20 mouse cellular contexts compared by ENCODE assay signal in the genomic region with DNA sequence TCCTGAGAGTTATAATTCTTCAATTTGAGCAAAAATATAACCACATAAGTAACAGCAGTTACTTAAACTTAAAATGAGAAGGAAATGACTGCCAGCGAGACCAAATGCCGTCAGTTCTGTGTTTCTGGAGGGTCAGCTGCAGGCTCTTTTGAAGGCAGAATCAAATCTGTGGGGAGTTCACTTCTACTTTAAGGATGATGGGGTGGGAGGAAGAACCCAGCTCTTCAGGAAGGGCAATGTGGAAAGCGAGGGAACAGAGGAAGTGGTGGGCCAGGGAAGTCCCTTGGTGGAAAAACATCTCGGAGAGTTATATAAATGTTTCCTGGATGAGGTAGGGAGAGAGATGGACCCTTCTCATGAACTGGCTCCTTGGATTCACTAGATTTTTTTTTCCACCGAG. TPM values are rescaled to one million over a fixed set of nuclear protein-coding genes. Genes with fewer than 3 reads are reported as not detected.
"Had no signal": no experiment of that assay in that cellular context is flagged by ENCODE, and none has a peak within 500 bp of the region (broad histone marks: within the 10 kb centered on the region; RNA-seq: fewer than 3 reads in every experiment).

No protein-coding gene starts in this region.

- H3K4me1 ChIP-seq: megakaryocyte, embryonic 14.5 days had no signal

- H3K9me3 ChIP-seq: lung, embryonic 15.5 days; megakaryocyte, embryonic 14.5 days; midbrain, embryonic 13.5 days; midbrain, embryonic 15.5 days; neural tube, embryonic 12.5 days had no signal

- ATAC-seq: liver, postnatal 0 days; lung, postnatal 0 days; midbrain, embryonic 13.5 days; midbrain, embryonic 15.5 days had no signal

- H3K27ac ChIP-seq: lung, embryonic 15.5 days; macrophage; midbrain, embryonic 13.5 days; midbrain, embryonic 15.5 days; neural tube, embryonic 12.5 days had no signal

- H3K4me3 ChIP-seq: lung, embryonic 15.5 days; megakaryocyte, embryonic 14.5 days; midbrain, embryonic 13.5 days; midbrain, embryonic 15.5 days; neural tube, embryonic 12.5 days had no signal

- H3K27me3 ChIP-seq: lung, embryonic 15.5 days; megakaryocyte, embryonic 14.5 days; midbrain, embryonic 13.5 days; midbrain, embryonic 15.5 days; neural tube, embryonic 12.5 days had no signal

- DNase-seq: liver, postnatal 0 days; lung, adult 2 months; lung, postnatal 14 days; lung, postnatal 36 days; right cerebral cortex, postnatal 25 days; right cerebral cortex, postnatal 4 days; spleen, adult 18-20 months; thymus, adult 18-20 months; thymus, postnatal 14 days; thymus, postnatal 36 days had no signal

- H3K36me3 ChIP-seq: lung, embryonic 15.5 days; midbrain, embryonic 13.5 days; midbrain, embryonic 15.5 days; neural tube, embryonic 12.5 days had no signal

RNA-seq across cellular contexts. Expression of a gene that starts 20.1 kb away (rescaled TPM):
- total RNA-seq: monocyte, adult 5-6 weeks had no signal
- polyA plus RNA-seq: macrophage had no signal

RNA-seq across cellular contexts. Expression of a gene that starts 40.9 kb away (rescaled TPM):
- total RNA-seq: megakaryocyte progenitor cell, adult 5-6 weeks; monocyte, adult 5-6 weeks; neutrophil, adult 5-6 weeks had no signal
- polyA plus RNA-seq: macrophage had no signal
